Comparison of ENCODE assay signal across 16 mouse cellular contexts in the genomic region with DNA sequence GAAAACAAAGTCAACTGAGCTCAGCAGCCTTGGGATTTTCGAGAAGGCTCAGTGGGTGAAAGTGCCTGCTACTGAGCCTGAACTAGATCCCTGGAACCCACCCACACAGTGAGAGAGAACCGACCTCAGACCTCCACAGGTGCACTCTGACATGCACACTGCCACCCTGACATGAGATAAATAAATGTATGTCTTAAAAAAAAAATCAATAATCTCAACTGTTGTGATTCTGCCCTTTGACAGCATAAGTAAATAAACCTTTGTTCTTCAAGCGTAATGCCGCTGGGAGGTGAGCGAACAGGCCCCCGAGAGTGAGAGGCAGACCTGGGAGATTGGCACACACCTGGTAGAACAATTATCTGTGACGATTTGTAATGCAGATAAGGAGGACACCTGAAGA. TPM values are rescaled to one million over a fixed set of nuclear protein-coding genes. Genes with fewer than 3 reads are reported as not detected.
DNase-seq lines count a peak whose midpoint lies in the region; ATAC-seq lines count a peak whose summit lies in the region.
"Had no signal": no experiment of that assay in that cellular context is flagged by ENCODE, and none has a peak within 500 bp of the region (broad histone marks: within the 10 kb centered on the region; RNA-seq: fewer than 3 reads in every experiment).

No protein-coding gene starts in this region.

- H3K27ac ChIP-seq in embryonic facial prominence, embryonic 14.5 days (replicated peaks; ENCODE audit: low read depth, low read length) = no peak overlapping the region
- H3K27ac ChIP-seq in embryonic facial prominence, embryonic 10.5 days (replicated peaks) = no peak overlapping the region
- H3K27ac ChIP-seq in liver, embryonic 13.5 days = peak overlapping the region; percentile 45; the same call in 1 of the 2 replicates
- H3K27ac ChIP-seq: forebrain, embryonic 12.5 days; hindbrain, embryonic 12.5 days; limb, embryonic 12.5 days; midbrain, embryonic 15.5 days; neural tube, embryonic 15.5 days had no signal

- no peaks in the 10 kb centered on the region; the same call in 1 of the 2 replicates for H3K9me3 ChIP-seq in embryonic facial prominence, embryonic 14.5 days (ENCODE audit: control insufficient read depth, low read length)
- H3K9me3 ChIP-seq in embryonic facial prominence, embryonic 10.5 days = no peaks in the 10 kb centered on the region
- H3K9me3 ChIP-seq in liver, embryonic 13.5 days (replicated peaks) = no peaks in the 10 kb centered on the region
- H3K9me3 ChIP-seq: forebrain, embryonic 12.5 days; hindbrain, embryonic 12.5 days; limb, embryonic 12.5 days; midbrain, embryonic 15.5 days; neural tube, embryonic 15.5 days had no signal

- DNase-seq in embryonic facial prominence, embryonic 14.5 days (ENCODE audit: low spot score) = no peak
- DNase-seq in embryonic facial prominence, embryonic 10.5 days (ENCODE audit: low spot score) = no peak
- DNase-seq in spleen, adult 18-20 months = peak; percentile 8 to 12
- DNase-seq in spleen, postnatal 14 days (ENCODE audit: low spot score in 2 of 2) = no peak
- no peak for DNase-seq in liver, embryonic 13.5 days
- peak; percentile 9 for DNase-seq in thymus, postnatal 25 days
- no peak for DNase-seq in adrenal gland, adult 18-20 months (ENCODE audit: low spot score in 2 of 2)
- no peak for DNase-seq in cerebellum, postnatal 36 days
- DNase-seq: adrenal gland, adult 2 months; cerebellum, adult 11-12 months; right cerebral cortex, postnatal 14 days had no signal

- peak overlapping the region; percentile 9; the same call in 1 of the 2 replicates for H3K4me2 ChIP-seq in embryonic facial prominence, embryonic 14.5 days (ENCODE audit: low read depth, low read length)
- H3K4me2 ChIP-seq in liver, embryonic 13.5 days = peak overlapping the region; percentile 52
- H3K4me2 ChIP-seq: forebrain, embryonic 12.5 days; hindbrain, embryonic 12.5 days; limb, embryonic 12.5 days; midbrain, embryonic 15.5 days; neural tube, embryonic 15.5 days had no signal

- ATAC-seq in embryonic facial prominence, embryonic 14.5 days (ENCODE audit: low read depth) = no peak
- no peak for ATAC-seq in liver, embryonic 13.5 days (ENCODE audit: low read depth)
- ATAC-seq: midbrain, embryonic 15.5 days had no signal

- H3K36me3 ChIP-seq in embryonic facial prominence, embryonic 14.5 days (ENCODE audit: control insufficient read depth, insufficient read depth, low read length) = no peaks in the 10 kb centered on the region
- peaks cover 1% of the 10 kb centered on the region for H3K36me3 ChIP-seq in embryonic facial prominence, embryonic 10.5 days (replicated peaks)
- no peaks in the 10 kb centered on the region for H3K36me3 ChIP-seq in liver, embryonic 13.5 days
- H3K36me3 ChIP-seq: forebrain, embryonic 12.5 days; midbrain, embryonic 15.5 days; neural tube, embryonic 15.5 days had no signal

- 0 out of 2 replicates have a peak, but pooled peaks cover 7% of the 10 kb centered on the region for H3K4me1 ChIP-seq in embryonic facial prominence, embryonic 14.5 days (ENCODE audit: control insufficient read depth, insufficient read depth, low read length)
- H3K4me1 ChIP-seq in embryonic facial prominence, embryonic 10.5 days = peaks cover 11% of the 10 kb centered on the region
- peaks cover 76% of the 10 kb centered on the region for H3K4me1 ChIP-seq in liver, embryonic 13.5 days (replicated peaks)
- H3K4me1 ChIP-seq: forebrain, embryonic 12.5 days; hindbrain, embryonic 12.5 days; midbrain, embryonic 15.5 days had no signal

- 52% methylated on average over 7 of the region's 7 CpGs for WGBS in embryonic facial prominence, embryonic 14.5 days
- 70% methylated on average over 7 of the region's 7 CpGs for WGBS in embryonic facial prominence, embryonic 10.5 days
- 40% methylated on average over 7 of the region's 7 CpGs for WGBS in liver, embryonic 13.5 days (ENCODE audit: insufficient replicate concordance)

- H3K9ac ChIP-seq in embryonic facial prominence, embryonic 14.5 days (ENCODE audit: low read depth, low read length) = no peak overlapping the region
- H3K9ac ChIP-seq in liver, embryonic 13.5 days = 0 out of 2 replicates have a peak overlapping the region, but pooled peaks have one; percentile 3
- H3K9ac ChIP-seq: forebrain, embryonic 12.5 days; hindbrain, embryonic 12.5 days; limb, embryonic 12.5 days; midbrain, embryonic 15.5 days; neural tube, embryonic 15.5 days had no signal

- H3K4me3 ChIP-seq in embryonic facial prominence, embryonic 14.5 days (ENCODE audit: low read depth, low read length) = no peak overlapping the region
- no peak overlapping the region for H3K4me3 ChIP-seq in embryonic facial prominence, embryonic 10.5 days
- H3K4me3 ChIP-seq in liver, embryonic 13.5 days (replicated peaks) = peak overlapping the region; percentile 18; the same call in 1 of the 2 replicates
- H3K4me3 ChIP-seq: forebrain, embryonic 12.5 days; hindbrain, embryonic 12.5 days; limb, embryonic 12.5 days; midbrain, embryonic 15.5 days; neural tube, embryonic 15.5 days had no signal

- H3K27me3 ChIP-seq in embryonic facial prominence, embryonic 14.5 days (replicated peaks; ENCODE audit: control insufficient read depth, insufficient read depth, low read length) = no peaks in the 10 kb centered on the region
- H3K27me3 ChIP-seq in embryonic facial prominence, embryonic 10.5 days (replicated peaks; ENCODE audit: low read depth, poor library complexity, severe bottlenecking) = no peaks in the 10 kb centered on the region
- no peaks in the 10 kb centered on the region for H3K27me3 ChIP-seq in liver, embryonic 13.5 days
- H3K27me3 ChIP-seq: forebrain, embryonic 12.5 days; hindbrain, embryonic 12.5 days; limb, embryonic 12.5 days; midbrain, embryonic 15.5 days; neural tube, embryonic 15.5 days had no signal

RNA-seq across cellular contexts. Expression of gene Pank1, which starts 33.2 kb away (rescaled TPM):
- 5.8 and 7.7 TPM in 2 replicates for polyA plus RNA-seq in embryonic facial prominence, embryonic 14.5 days (2014; fragmentation: Nextera tagmentation; extraction: Ambion mirVana)
- 6.3 and 7.5 TPM in 2 replicates for polyA plus RNA-seq in embryonic facial prominence, embryonic 10.5 days (2016; fragmentation: Nextera tagmentation; extraction: Ambion mirVana)
- polyA plus RNA-seq in liver, embryonic 13.5 days (2015; fragmentation: Nextera tagmentation; extraction: Ambion mirVana) = 4.6 and 6.1 TPM in 2 replicates
- 10 to 100 TPM; 77.0 to 80.4 TPM for total RNA-seq in adrenal gland, adult 18-20 months (2021)

Comparison
In these comparisons a context has a peak if more than half of its experiments do, and no peak if none do; other contexts are left out.
1. DNase-seq: peak in spleen, adult 18-20 months (2 of 2) and thymus, postnatal 25 days (single experiment); none in embryonic facial prominence, embryonic 14.5 days (single experiment), embryonic facial prominence, embryonic 10.5 days (single experiment), spleen, postnatal 14 days (0 of 2), liver, embryonic 13.5 days (single experiment), adrenal gland, adult 18-20 months (0 of 2) and cerebellum, postnatal 36 days (0 of 2).